Mouse (Mus musculus): ENCODE results near the gene Gm39115. TPM values are rescaled to one million over a fixed set of nuclear protein-coding genes. Genes with fewer than 3 reads are reported as not detected.

Gene Gm39115
- polyA plus RNA-seq, 1 experiment from 2014 or later, result not detected

Other genes with a start within 250 kb of the Gm39115 start
- gene Tollip, start 217.5 kb downstream of the Gm39115 start, polyA plus RNA-seq (2014; fragmentation: Nextera tagmentation; extraction: Ambion mirVana), result 59.8 and 70.7 TPM in 2 replicates
- 13.8 and 15.5 TPM in 2 replicates for gene Brsk2, start 186.3 kb downstream of the Gm39115 start, polyA plus RNA-seq (2014; fragmentation: Nextera tagmentation; extraction: Ambion mirVana)
- 52.9 and 55.9 TPM in 2 replicates for gene Mob2, start 75.0 kb downstream of the Gm39115 start, polyA plus RNA-seq (2014; fragmentation: Nextera tagmentation; extraction: Ambion mirVana)
- 22.6 and 28.1 TPM in 2 replicates for gene Dusp8, start 40.2 kb downstream of the Gm39115 start, polyA plus RNA-seq (2014; fragmentation: Nextera tagmentation; extraction: Ambion mirVana)
- 0.31 TPM in 1 of 2 replicates, not detected in the other for gene Gm45618, start 15.3 kb downstream of the Gm39115 start, polyA plus RNA-seq (2014; fragmentation: Nextera tagmentation; extraction: Ambion mirVana)
- gene Gm45337, start 8.6 kb upstream of the Gm39115 start, polyA plus RNA-seq (2014; fragmentation: Nextera tagmentation; extraction: Ambion mirVana), result not detected in 2 replicates
- not detected in 2 replicates for gene Gm29735, start 21.1 kb upstream of the Gm39115 start, polyA plus RNA-seq (2014; fragmentation: Nextera tagmentation; extraction: Ambion mirVana)
- not detected in 2 replicates for gene Gm4553, start 29.7 kb upstream of the Gm39115 start, polyA plus RNA-seq (2014; fragmentation: Nextera tagmentation; extraction: Ambion mirVana)
- not detected in 2 replicates for gene Krtap5-2, start 40.0 kb upstream of the Gm39115 start, polyA plus RNA-seq (2014; fragmentation: Nextera tagmentation; extraction: Ambion mirVana)
- gene Gm10153, start 54.4 kb upstream of the Gm39115 start, polyA plus RNA-seq (2014; fragmentation: Nextera tagmentation; extraction: Ambion mirVana), result not detected in 2 replicates
- not detected in 2 replicates for gene Krtap5-3, start 65.3 kb upstream of the Gm39115 start, polyA plus RNA-seq (2014; fragmentation: Nextera tagmentation; extraction: Ambion mirVana)
- gene Gm7579, start 75.8 kb upstream of the Gm39115 start, polyA plus RNA-seq (2014; fragmentation: Nextera tagmentation; extraction: Ambion mirVana), result not detected in 2 replicates
- not detected in 2 replicates for gene Krtap5-5, start 93.9 kb upstream of the Gm39115 start, polyA plus RNA-seq (2014; fragmentation: Nextera tagmentation; extraction: Ambion mirVana)
- gene Gm40460, start 105.0 kb upstream of the Gm39115 start, polyA plus RNA-seq (2014; fragmentation: Nextera tagmentation; extraction: Ambion mirVana), result not detected in 2 replicates
- gene Gm2431, start 122.3 kb upstream of the Gm39115 start, polyA plus RNA-seq (2014; fragmentation: Nextera tagmentation; extraction: Ambion mirVana), result not detected in 2 replicates
- gene Gm4559, start 138.3 kb upstream of the Gm39115 start, polyA plus RNA-seq (2014; fragmentation: Nextera tagmentation; extraction: Ambion mirVana), result not detected in 2 replicates
- gene Krtap5-1, start 161.1 kb upstream of the Gm39115 start, polyA plus RNA-seq (2014; fragmentation: Nextera tagmentation; extraction: Ambion mirVana), result not detected in 2 replicates
- gene Krtap5-4, start 167.5 kb upstream of the Gm39115 start, polyA plus RNA-seq (2014; fragmentation: Nextera tagmentation; extraction: Ambion mirVana), result not detected in 2 replicates
- 0.24 and 0.32 TPM in 2 replicates for gene Ifitm10, start 237.7 kb upstream of the Gm39115 start, polyA plus RNA-seq (2014; fragmentation: Nextera tagmentation; extraction: Ambion mirVana)
- gene Gm49369, start 246.6 kb upstream of the Gm39115 start, polyA plus RNA-seq (2014; fragmentation: Nextera tagmentation; extraction: Ambion mirVana), result not detected in 2 replicates

Measured in forebrain, embryonic 11.5 days (tissue).